Mouse (Mus musculus) ovary, postnatal 36 days (tissue): ENCODE measurements at regions not wholly inside any gene's neighbourhood (a gene's known extent, or its start where the extent isn't known, plus 50 kb on each side); places are given as distances from the start of the nearest gene placed in this dataset.

Experiments used
- DNase-seq: peaks from one replicate; pipeline ENCODE4 v3.0.0; 2022; ENCODE audit warnings: low spot score, mixed read lengths

DNA sequence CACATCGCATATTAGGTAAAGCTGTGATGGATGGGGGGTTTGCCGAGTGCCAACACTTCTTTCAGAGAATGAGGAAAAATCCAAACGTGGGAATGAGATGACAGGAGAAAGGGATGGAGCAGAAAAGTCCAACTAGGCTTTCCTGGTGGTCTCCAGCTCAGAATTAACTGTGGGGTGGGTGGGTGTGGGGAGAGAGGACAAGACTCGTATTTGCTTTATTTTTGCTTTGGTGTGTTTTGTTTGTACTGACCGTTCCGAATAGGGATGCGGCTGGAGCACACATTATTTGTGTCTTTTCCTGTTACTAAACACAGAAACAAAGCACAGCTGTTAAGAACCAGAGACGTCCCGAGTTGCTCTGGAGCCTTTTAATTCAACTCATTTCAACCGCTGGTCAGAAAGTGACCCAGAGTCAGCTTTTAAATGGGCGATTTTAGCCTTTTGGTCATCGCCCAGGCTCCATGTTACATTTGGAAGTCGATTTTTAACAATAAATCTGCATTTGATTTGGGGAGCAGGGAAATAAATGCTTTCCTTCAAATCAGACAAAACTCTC, 136.7 kb downstream of the Gm10295 start:
- no peak for DNase-seq

GRCm38 (mm10) chr7:71193131-71193530, 158.2 kb downstream of the Gm10295 start:
- DNase-seq: peak; percentile 13

GRCm38 (mm10) chr7:71190161-71190711, 161.0 kb downstream of the Gm10295 start:
- DNase-seq: no peak

- no peak for DNase-seq
Observed at GRCm38 (mm10) chr7:71189757-71190156, 161.5 kb downstream of the Gm10295 start.

GRCm38 (mm10) chr7:71188119-71188518, 163.2 kb downstream of the Gm10295 start:
- DNase-seq: no peak

DNA sequence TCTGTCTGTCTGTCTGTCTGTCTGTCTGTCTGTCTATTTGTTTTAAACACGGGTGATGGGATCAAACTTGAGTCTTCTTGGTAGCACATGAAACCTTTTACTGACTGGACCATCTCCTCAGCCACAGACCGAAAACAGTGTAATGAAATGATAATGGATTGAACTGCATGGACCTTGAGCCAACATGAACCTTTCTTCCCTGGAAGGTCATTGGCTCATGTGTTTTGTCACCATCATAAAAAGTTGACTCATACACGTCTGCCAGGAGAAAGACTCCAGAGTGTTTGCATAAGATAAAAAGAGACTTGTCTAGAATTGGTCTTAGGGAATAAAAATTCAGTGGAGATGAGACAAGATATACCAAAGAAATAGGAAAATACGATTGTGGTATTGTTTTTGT, 176.4 kb downstream of the Gm10295 start:
- no peak for DNase-seq

GRCm38 (mm10) chr7:71139068-71139467, 212.2 kb downstream of the Gm10295 start:
- peak; percentile 5 for DNase-seq

GRCm38 (mm10) chr7:71129981-71130380, 221.3 kb downstream of the Gm10295 start:
- DNase-seq: no peak

DNA sequence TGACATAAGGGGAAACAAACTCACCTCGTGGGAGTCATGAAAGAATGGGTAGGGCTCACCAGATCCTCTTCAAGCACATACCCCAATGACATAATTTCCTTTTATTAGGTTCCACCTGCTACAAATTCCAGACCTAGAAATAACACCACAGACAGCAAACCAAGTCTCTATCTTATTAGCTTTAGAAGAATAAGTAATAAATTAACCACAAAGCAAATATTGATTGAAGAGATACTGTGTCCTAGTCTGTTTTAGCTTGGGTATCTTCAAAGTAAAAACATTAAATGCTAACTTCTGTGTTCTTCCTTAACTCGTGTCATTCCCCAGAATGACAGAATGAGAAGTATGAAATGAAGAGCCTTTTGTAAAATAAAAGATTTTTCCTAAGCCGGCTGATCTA, 222.4 kb downstream of the Gm10295 start:
- DNase-seq: no peak

- no peak for DNase-seq
Observed at GRCm38 (mm10) chr7:71121453-71121852, 229.8 kb downstream of the Gm10295 start.

GRCm38 (mm10) chr7:71120975-71121374, 230.3 kb downstream of the Gm10295 start:
- no peak for DNase-seq

DNA sequence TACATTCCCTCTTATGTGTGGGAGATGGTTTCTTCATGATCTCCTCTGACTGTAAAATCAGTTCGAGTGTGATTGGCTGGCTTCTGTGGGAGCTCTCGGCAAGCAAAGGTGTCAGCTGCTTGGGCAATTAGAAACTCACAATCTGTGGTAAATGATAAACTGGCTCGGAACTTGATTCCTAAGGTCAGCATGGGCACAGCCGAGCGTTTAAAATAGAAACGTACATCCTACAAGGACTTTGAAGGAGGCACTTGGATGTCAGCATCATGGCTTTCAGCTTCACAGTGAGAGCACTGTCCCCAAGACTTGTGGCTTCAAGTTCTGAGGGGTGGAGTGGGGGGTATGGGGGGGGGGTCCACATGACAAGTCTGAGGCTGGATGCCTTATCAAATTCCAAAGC, 231.3 kb downstream of the Gm10295 start:
- no peak for DNase-seq

- DNase-seq: no peak
Observed at GRCm38 (mm10) chr7:71107101-71107500, 244.2 kb downstream of the Gm10295 start.

DNA sequence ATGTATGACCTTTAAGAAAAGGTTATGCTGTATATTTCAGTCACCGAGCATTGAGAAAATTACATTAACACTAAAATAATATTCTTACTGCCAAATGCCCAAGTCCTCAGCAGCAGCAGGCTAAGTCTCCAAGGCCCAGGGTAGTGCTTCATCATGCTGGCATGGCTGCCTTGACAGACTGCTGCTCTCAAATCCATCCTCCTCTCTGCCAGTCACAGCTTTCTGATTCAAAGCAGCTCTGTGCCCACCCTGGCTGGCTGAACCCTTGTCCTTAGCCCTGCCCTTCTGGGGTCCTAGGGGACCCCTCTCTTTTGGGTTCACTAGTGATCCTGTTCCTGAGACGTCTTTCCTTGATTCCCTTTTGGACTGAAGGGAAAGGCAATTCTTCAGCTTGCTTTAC, 251.0 kb downstream of the Gm10295 start:
- DNase-seq: no peak

- no peak for DNase-seq
Observed at GRCm38 (mm10) chr7:71098276-71098675, 253.0 kb downstream of the Gm10295 start.

DNA sequence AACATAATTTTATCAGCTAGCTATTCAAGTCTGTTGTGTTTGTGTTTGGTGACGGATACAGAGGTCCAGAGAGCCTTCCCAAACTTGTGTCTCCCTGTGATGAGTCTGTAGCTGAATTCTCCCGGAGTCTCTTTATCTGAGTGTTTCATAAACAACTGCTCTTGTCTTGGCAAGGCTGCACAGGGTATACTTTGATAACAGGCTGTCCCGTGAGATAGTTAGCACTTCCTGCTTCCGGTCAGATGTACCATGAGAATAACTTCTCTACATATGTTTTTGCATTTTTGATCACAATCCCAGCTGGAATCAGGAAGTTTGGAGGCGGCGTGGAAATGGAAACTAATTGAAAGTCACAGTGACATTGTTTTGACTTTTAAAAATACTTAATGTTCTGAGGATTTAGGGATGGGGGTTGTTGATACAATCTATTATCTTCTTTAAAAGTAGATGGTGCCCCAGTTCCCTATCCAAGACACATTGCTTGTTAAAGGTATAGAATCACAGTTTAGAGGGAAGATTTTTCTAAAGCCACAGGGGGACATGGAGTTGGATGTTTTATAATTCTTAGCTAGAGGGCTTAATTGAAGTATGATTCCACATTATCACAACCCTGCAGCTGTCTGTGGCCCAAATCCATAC, 257.9 kb downstream of the Gm10295 start:
- DNase-seq: no peak

- DNase-seq: no peak
Observed at GRCm38 (mm10) chr7:71092825-71093224, 258.5 kb downstream of the Gm10295 start.

DNA sequence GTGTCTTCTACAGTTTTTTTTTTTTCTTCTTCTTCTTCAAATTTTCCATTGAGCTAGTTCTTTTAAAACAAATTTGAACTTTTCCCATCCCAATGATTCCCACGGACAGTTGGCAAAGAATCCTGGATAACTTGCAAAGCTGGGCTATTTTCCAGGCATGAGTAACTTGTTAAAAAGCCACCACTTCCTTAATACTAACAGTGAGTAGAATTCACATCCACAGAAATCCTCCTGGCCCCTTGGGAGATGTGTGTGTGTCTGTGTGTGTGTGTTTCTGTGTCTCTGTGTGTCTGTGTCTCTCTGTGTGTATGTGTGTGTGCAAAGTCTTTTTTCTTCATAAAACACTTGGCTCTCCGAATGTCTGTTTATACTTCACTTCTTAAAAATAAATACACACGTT, 259.0 kb downstream of the Gm10295 start:
- DNase-seq: no peak

DNA sequence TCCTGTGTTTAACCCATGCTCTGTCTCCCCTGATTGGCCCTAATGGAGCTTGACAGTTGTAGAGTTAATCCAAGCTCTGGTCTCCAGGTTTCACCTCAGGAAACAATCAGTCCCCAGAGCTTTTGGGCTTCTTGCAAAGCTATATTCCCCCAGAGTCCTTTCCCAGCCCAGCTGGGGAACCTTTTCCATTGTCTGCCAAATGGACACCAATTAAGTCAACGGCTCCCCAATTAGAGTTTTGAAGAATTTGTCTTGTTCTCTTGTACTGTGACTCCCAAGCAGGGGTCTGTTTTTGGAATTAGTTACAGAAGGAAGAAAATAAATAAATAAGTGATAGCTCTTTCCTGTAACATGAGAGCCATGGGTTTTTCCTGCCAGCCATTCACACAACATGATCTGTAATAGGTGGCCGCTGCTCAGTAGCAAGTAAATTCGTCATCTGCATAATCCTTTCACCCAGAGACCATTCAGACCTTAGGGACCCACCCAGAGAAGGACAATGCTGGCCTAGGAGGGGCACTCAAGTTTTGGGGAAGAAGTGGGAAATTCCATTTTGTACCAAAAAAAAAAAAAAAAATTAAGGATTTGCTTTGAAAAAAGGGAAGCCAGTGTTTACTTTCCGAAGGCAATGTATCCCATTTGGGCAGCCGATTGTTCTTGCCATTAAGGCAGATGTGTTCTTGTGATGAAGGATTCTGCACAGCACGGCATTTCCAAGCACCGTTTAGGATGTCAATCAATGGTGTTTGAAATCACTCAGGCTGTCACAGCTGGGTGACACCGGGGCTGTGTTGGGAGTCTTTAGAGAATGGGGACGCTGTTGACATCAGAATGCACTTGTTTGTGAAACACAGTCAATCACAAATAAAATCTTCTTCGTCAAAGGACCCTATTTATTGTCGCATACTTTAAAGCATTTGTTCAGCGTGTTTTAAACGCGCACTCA, 286.6 kb downstream of the Gm10295 start:
- DNase-seq: no peak

DNA sequence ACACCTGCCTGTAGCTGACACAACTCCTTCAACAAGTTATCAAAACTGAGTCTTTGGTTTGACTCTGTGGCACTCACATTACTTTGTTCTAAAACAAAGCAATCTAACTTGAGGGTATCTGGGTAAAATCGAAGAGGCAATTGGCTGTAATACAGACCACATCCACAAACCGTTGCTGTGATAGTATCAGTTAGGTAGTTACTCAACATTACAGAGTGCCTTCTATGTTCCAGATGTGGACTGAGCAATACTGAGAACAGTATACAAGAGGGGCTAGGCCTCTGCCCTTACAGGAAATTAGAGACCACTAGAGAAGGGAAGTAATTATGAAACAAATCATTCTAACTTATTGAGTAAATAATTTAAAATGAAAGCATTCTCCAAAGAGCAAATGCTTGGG, 300.5 kb downstream of the Gm10295 start:
- DNase-seq: no peak

- no peak for DNase-seq
Observed at GRCm38 (mm10) chr7:71047201-71047600, 304.1 kb downstream of the Gm10295 start.

GRCm38 (mm10) chr7:71046596-71046995, 304.7 kb downstream of the Gm10295 start:
- no peak for DNase-seq

DNA sequence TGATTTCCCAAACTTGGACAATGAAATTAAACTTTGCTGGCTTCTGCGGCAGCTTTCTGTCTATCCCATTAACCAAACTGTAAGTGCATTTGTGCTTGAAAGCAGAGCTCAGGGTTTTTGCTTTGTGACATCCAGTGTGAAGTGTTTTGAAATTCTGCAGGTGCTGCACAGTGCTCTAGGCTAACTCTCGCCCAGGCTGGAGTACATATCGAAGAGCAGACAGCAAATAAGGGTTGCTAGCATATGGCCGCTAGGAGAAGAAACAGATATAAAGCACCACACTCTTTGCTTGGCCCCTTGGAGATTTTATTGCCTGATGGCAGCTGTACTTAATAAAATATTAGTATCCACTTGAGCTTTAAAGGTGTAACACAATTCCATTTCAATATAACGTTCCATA, 307.5 kb downstream of the Gm10295 start:
- DNase-seq: no peak
